Mouse (Mus musculus) left cerebral cortex, adult 2 months (tissue): ENCODE results near the gene Irf9. TPM values are rescaled to one million over a fixed set of nuclear protein-coding genes. Genes with fewer than 3 reads are reported as not detected.
A peak's percentile ranks its signal among the peaks of the same experiment; 100 is the strongest.

Experiments used
- DNase-seq, 2 experiments: peaks; one replicate each; pipeline ENCODE4 v3.0.0; 2021 to 2022; ENCODE audit warnings: low spot score in 2 of 2, mixed read lengths in 1 of 2; ENCODE audit errors: extremely low spot score in 1 of 2
- H3K27ac ChIP-seq: fragments of 200-600 bp; 2 replicates; pipeline ENCODE4 v1.8.1; 2022
- H3K4me3 ChIP-seq: fragments of 200-600 bp; 2 replicates; pipeline ENCODE4 v1.8.1; 2022
- CTCF ChIP-seq: fragments of 200-600 bp; IDR thresholded peaks from 2 replicates; pipeline ENCODE4 v1.8.1; 2022; ENCODE audit warnings: antibody characterized with exemption, mild to moderate bottlenecking, moderate library complexity
- intact Hi-C: fragments of 180-260 bp; cut with DNase I; formaldehyde crosslinking; loops from one replicate; pipeline ENCODE4 v1.15.1; 2025
- total RNA-seq, 2 experiments: library from RNA; stranded (reverse); gene quantifications; 2 replicates each; pipeline ENCODE4 v1.2.3; 2021

Irf9 gene
- total RNA-seq, 2 experiments from 2014 or later, result 13.0 to 16.4 TPM

- no peak overlapping the region for H3K4me3 ChIP-seq
- H3K27ac ChIP-seq, result no peak overlapping the region
- no peak for DNase-seq
- intact Hi-C loops, result no loop called here
- TF ChIP-seq CTCF, result no peak
These were observed 24.9 kb downstream of the Irf9 start for GRCm38 (mm10) chr14:55628077-55628827.

GRCm38 (mm10) chr14:55629312-55629711 lies 25.9 kb downstream of the Irf9 start:
- peak in 1 of 2 experiments; percentile 33 for DNase-seq
- TF ChIP-seq CTCF, result peak; percentile 79
- Histone ChIP-seq H3K4me3 (no peak overlapping the region), H3K27ac (no peak overlapping the region)
- intact Hi-C loops, result no loop called here

GRCm38 (mm10) chr14:55634874-55635522 lies 31.6 kb downstream of the Irf9 start:
- Histone ChIP-seq H3K27ac (peak overlapping the region; percentile 85), H3K4me3 (peak overlapping the region; percentile 94)
- DNase-seq, result peak in 1 of 2 experiments; percentile 34
- no peak for TF ChIP-seq CTCF
- intact Hi-C loops, result no loop called here

GRCm38 (mm10) chr14:55635523-55636007 lies 32.2 kb downstream of the Irf9 start, which contains the start of gene Ipo4:
TSS of gene Ipo4 (minus strand) at chr14:55635957.
- DNase-seq, result peak; percentile 86 to 88
- H3K4me3 ChIP-seq, result peak within 1 kb of the TSS; percentile 94
- intact Hi-C loops, result no loop called here
- peak within 1 kb of the TSS; percentile 85 for H3K27ac ChIP-seq
- TF ChIP-seq CTCF, result no peak

GRCm38 (mm10) chr14:55637795-55638194 lies 34.4 kb downstream of the Irf9 start, which contains the start of gene Gm49378:
TSS of gene Gm49378 (minus strand) at chr14:55637895.
- intact Hi-C loops, result no loop called here
- no peak within 1 kb of the TSS for H3K27ac ChIP-seq
- no peak within 1 kb of the TSS for H3K4me3 ChIP-seq
- DNase-seq, result no peak
- no peak for TF ChIP-seq CTCF

- Histone ChIP-seq H3K4me3 (no peak overlapping the region), H3K27ac (no peak overlapping the region)
- no peak for TF ChIP-seq CTCF
- intact Hi-C loops, result no loop called here
- DNase-seq, result no peak
These were observed 37.4 kb downstream of the Irf9 start for GRCm38 (mm10) chr14:55640816-55641215.

- H3K27ac ChIP-seq, result no peak overlapping the region
- intact Hi-C loops, result no loop called here
- no peak for DNase-seq
- no peak overlapping the region for H3K4me3 ChIP-seq
- TF ChIP-seq CTCF, result no peak
These were observed 37.9 kb downstream of the Irf9 start for GRCm38 (mm10) chr14:55641291-55641690.

GRCm38 (mm10) chr14:55642679-55643059 lies 39.3 kb downstream of the Irf9 start:
- intact Hi-C loops, result no loop called here

GRCm38 (mm10) chr14:55643060-55643907 lies 39.9 kb downstream of the Irf9 start, which contains the start of gene Tm9sf1:
TSS of gene Tm9sf1 (minus strand) at chr14:55643806.
- peak; percentile 82 to 87 for DNase-seq
- intact Hi-C loops, result no loop called here
- H3K4me3 ChIP-seq, result peak within 1 kb of the TSS; percentile 91
- H3K27ac ChIP-seq, result peak within 1 kb of the TSS; percentile 99
- TF ChIP-seq CTCF, result no peak

More at GRCm38 (mm10) chr14:55642679-55643059, 39.3 kb downstream of the Irf9 start:
- DNase-seq, result no peak
- H3K27ac ChIP-seq, result peak overlapping the region; percentile 99
- no peak for TF ChIP-seq CTCF
- H3K4me3 ChIP-seq, result peak overlapping the region; percentile 91

GRCm38 (mm10) chr14:55644261-55644888 lies 41.0 kb downstream of the Irf9 start:
- DNase-seq, result no peak
- intact Hi-C loops, result no loop called here
- Histone ChIP-seq H3K4me3 (peak overlapping the region; percentile 91), H3K27ac (no peak overlapping the region)
- TF ChIP-seq CTCF, result no peak

- intact Hi-C loops, result no loop called here
- TF ChIP-seq CTCF, result no peak
- Histone ChIP-seq H3K27ac (no peak within 1 kb of the TSS), H3K4me3 (no peak within 1 kb of the TSS)
- no peak for DNase-seq
These were observed 46.5 kb downstream of the Irf9 start, which contains the start of gene Tssk4 for GRCm38 (mm10) chr14:55649884-55650283. TSS of gene Tssk4 (plus strand) at chr14:55650184.
